Mouse (Mus musculus) G1E (cell line): ENCODE results near the gene Alpi.

Source experiments
- CTCF ChIP-seq: IDR thresholded peaks from 2 replicates; pipeline ENCODE4 v1.5.1; 2012; ENCODE audit warnings: low read depth, low read length, inconsistent platforms, mixed read lengths
- GATA2 ChIP-seq: IDR thresholded peaks from 2 replicates; pipeline ENCODE4 v1.6.1; 2012; ENCODE audit warnings: low read depth, low read length, inconsistent platforms, borderline replicate concordance
- POLR2AphosphoS5 ChIP-seq: IDR thresholded peaks from 2 replicates; pipeline ENCODE4 v1.6.1; 2012; ENCODE audit warnings: low read depth, low read length, inconsistent platforms; ENCODE audit not compliant: insufficient replicate concordance
- TAL1 ChIP-seq: conservative IDR thresholded peaks from 2 replicates; pipeline ENCODE4 v1.6.1; 2012; ENCODE audit warnings: low read depth, low read length, inconsistent platforms, mixed read lengths

- TF ChIP-seq CTCF (no peak), TAL1 (no peak), GATA2 (no peak), POLR2AphosphoS5 (no peak; the same call in 1 of the 2 replicates)
Measured at GRCm38 (mm10) chr1:87086964-87087363, 14.4 kb downstream of the Alpi start.
